Mouse (Mus musculus) embryonic facial prominence, embryonic 13.5 days (tissue): ENCODE measurements at regions not wholly inside any gene's neighbourhood (a gene's known extent, or its start where the extent isn't known, plus 50 kb on each side); places are given as distances from the start of the nearest gene placed in this dataset.
A peak's percentile ranks its signal among the peaks of the same experiment; 100 is the strongest.

Source experiments
- ATAC-seq: fragments of 200-750 bp; cut with Nextera tagmentation; 2 replicates; pipeline ENCODE4 v1.8.0; 2017; ENCODE audit warnings: low read depth; ENCODE audit not compliant: insufficient number of reproducible peaks, insufficient read depth, low FRiP score, low TSS enrichment
- H3K27ac ChIP-seq: fragments of 300-500 bp; sonication (generic); 2 replicates; pipeline ENCODE4 v1.5.1; 2015; ENCODE audit warnings: moderate library complexity, mild to moderate bottlenecking, inconsistent platforms
- H3K27me3 ChIP-seq: fragments of 300-500 bp; sonication (generic); 2 replicates; pipeline ENCODE4 v1.6.1; 2015; ENCODE audit warnings: mild to moderate bottlenecking, inconsistent platforms
- H3K36me3 ChIP-seq: fragments of 300-500 bp; sonication (generic); 2 replicates; pipeline ENCODE4 v1.6.1; 2015; ENCODE audit warnings: mild to moderate bottlenecking, inconsistent platforms
- H3K4me1 ChIP-seq: fragments of 300-500 bp; sonication (generic); 2 replicates; pipeline ENCODE4 v1.6.1; 2015; ENCODE audit warnings: inconsistent platforms
- H3K4me2 ChIP-seq: fragments of 300-500 bp; sonication (generic); 2 replicates; pipeline ENCODE4 v1.6.1; 2015; ENCODE audit warnings: moderate library complexity, mild to moderate bottlenecking, inconsistent platforms
- H3K4me3 ChIP-seq: fragments of 300-500 bp; sonication (generic); 2 replicates; pipeline ENCODE4 v1.5.1; 2015; ENCODE audit warnings: mild to moderate bottlenecking, inconsistent platforms
- H3K9ac ChIP-seq: fragments of 300-500 bp; sonication (generic); 2 replicates; pipeline ENCODE4 v1.6.1; 2015; ENCODE audit warnings: mild to moderate bottlenecking, inconsistent platforms
- H3K9me3 ChIP-seq: fragments of 300-500 bp; sonication (generic); 2 replicates; pipeline ENCODE4 v1.6.1; 2016; ENCODE audit warnings: inconsistent platforms
- WGBS: fragments of 180-500 bp; shearing (Covaris S2); methylation state at CpG from one replicate; pipeline ENCODE4 v1.1.7; 2015; ENCODE audit warnings: mixed read lengths; 5-methylcytosine and 5-hydroxymethylcytosine counted together

DNA sequence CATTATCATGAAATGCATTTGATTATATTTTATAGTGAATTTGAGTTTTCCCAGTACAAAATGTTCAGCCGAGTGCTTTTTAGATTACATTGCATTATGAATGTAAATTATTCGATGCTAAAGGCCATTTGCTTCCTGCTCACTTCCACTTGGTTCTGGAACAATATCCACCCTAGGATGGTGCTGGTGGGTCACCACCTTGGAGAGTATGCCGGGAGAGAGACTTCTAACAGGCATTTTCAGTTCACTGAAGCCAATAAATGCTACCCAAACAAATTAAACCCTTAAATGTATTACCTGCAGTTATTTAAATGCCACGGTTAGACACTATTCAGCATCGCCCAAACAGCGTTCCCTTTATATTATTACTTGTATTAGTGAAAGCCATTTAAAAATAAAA is 159.6 kb downstream of the 1190002N15Rik start:
- no peaks in the 10 kb centered on the region for H3K27me3 ChIP-seq
- H3K4me1 ChIP-seq, result peaks cover 5% of the 10 kb centered on the region; the same call in 1 of the 2 replicates
- ATAC-seq, result no peak
- no peak overlapping the region for H3K4me2 ChIP-seq
- no peaks in the 10 kb centered on the region for H3K9me3 ChIP-seq
- no peak overlapping the region for H3K4me3 ChIP-seq
- H3K36me3 ChIP-seq, result no peaks in the 10 kb centered on the region
- 87% methylated on average over 6 of the region's 6 CpGs for WGBS
- H3K27ac ChIP-seq, result no peak overlapping the region
- H3K9ac ChIP-seq, result no peak overlapping the region

DNA sequence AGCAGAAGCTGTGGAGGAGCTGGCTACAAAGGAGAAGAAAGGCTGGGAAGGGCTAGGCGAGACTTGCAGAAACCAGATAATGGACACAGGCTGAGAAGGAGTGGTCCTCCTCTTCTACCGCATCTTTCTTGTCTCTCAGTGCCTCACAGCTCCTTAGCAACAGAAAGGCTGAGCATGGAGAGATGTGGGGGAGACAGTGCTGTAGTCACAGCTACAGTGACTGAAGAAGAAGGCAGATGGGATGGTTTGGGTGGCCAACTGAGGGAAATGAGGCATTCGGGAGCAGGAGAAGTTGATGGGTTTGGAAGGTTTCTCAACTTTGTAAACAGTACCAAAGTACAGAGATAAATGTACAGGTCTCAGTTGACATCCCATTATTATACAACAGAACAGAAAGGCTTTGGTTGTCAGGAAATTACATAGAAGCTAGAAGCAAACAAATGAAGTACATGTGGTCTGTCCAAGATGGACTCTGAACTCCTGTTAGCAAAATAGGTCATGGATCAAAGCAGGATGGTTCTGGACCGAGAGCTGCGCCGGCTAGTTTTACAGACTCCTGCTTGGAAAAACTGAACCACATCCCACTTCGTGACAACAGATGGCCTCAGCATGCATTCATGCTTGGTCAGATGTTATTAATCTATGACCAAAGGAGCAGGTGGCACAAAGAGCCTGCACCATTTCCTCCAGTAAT is 160.4 kb downstream of the 1190002N15Rik start:
- 73% methylated on average over 7 of the region's 7 CpGs for WGBS
- Histone ChIP-seq H3K4me1 (peaks cover 5% of the 10 kb centered on the region; the same call in 1 of the 2 replicates), H3K36me3 (no peaks in the 10 kb centered on the region), H3K9me3 (no peaks in the 10 kb centered on the region), H3K4me2 (no peak overlapping the region), H3K9ac (no peak overlapping the region), H3K4me3 (no peak overlapping the region), H3K27me3 (no peaks in the 10 kb centered on the region), H3K27ac (no peak overlapping the region)
- ATAC-seq, result no peak

DNA sequence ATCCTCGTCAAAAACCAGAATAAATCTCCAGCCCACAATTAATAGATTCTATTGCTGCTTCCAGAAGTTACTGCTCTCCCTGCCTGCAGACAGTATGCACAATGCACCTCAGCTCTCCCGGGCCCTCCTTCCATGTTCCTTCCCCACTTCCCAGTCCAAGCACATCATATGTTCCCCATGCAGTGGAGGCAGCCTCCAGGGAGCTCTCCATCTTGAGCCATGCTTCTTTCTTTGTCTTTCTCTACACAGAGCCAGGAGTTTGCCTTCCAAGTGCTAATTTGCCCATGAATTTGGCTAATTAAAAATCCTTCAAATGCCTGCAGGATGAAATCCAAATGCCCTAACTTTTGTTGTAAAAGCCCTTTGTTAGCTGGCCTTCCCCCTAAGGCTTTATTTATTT is 166.9 kb downstream of the 1190002N15Rik start:
- Histone ChIP-seq H3K4me2 (no peak overlapping the region), H3K36me3 (no peaks in the 10 kb centered on the region), H3K9me3 (no peaks in the 10 kb centered on the region), H3K27ac (no peak overlapping the region), H3K27me3 (no peaks in the 10 kb centered on the region), H3K4me3 (no peak overlapping the region), H3K4me1 (no peaks in the 10 kb centered on the region), H3K9ac (no peak overlapping the region)
- ATAC-seq, result no peak
- 72% methylated on average over 2 of the region's 2 CpGs for WGBS

- no peak overlapping the region for H3K9ac ChIP-seq
- no peaks in the 10 kb centered on the region for H3K27me3 ChIP-seq
- no peak overlapping the region for H3K4me2 ChIP-seq
- 83% methylated on average over 7 of the region's 7 CpGs for WGBS
- no peak overlapping the region for H3K27ac ChIP-seq
- no peak for ATAC-seq
- H3K4me3 ChIP-seq, result no peak overlapping the region
- H3K4me1 ChIP-seq, result no peaks in the 10 kb centered on the region
- no peaks in the 10 kb centered on the region for H3K36me3 ChIP-seq
- no peaks in the 10 kb centered on the region for H3K9me3 ChIP-seq
Measured at GRCm38 (mm10) chr9:94368231-94368936, 169.5 kb downstream of the 1190002N15Rik start.

- Histone ChIP-seq H3K4me1 (peaks cover 9% of the 10 kb centered on the region; the same call in 1 of the 2 replicates), H3K27ac (no peak overlapping the region), H3K27me3 (no peaks in the 10 kb centered on the region), H3K9me3 (no peaks in the 10 kb centered on the region), H3K4me2 (no peak overlapping the region), H3K36me3 (no peaks in the 10 kb centered on the region), H3K9ac (no peak overlapping the region), H3K4me3 (no peak overlapping the region)
- no peak for ATAC-seq
- WGBS, result 44% methylated on average over 7 of the region's 7 CpGs
Measured at GRCm38 (mm10) chr9:94361877-94362697, 175.8 kb downstream of the 1190002N15Rik start.

DNA sequence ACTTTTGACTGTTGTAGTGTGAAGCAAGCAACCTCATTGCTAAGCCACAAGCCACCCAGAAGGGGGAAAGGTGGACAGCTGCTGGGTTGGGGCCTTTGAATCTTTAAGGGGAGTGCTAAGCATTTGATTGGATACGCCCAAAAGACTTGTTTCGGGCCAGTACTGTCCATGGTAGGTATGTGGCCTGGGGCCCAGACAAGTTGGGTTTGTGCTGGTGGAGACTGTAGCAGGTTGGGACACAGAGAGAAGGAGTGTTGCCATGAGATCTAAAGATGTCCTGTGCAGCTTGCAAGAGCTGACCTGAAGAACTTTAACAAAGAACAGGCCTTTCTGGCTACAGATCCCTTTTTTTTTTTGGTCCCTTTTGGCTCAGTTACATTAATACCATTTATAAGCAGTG is 176.9 kb downstream of the 1190002N15Rik start:
- no peaks in the 10 kb centered on the region for H3K9me3 ChIP-seq
- no peaks in the 10 kb centered on the region for H3K36me3 ChIP-seq
- H3K4me3 ChIP-seq, result no peak overlapping the region
- H3K27ac ChIP-seq, result no peak overlapping the region
- no peak overlapping the region for H3K9ac ChIP-seq
- H3K4me1 ChIP-seq, result peaks cover 9% of the 10 kb centered on the region; the same call in 1 of the 2 replicates
- no peak for ATAC-seq
- no peaks in the 10 kb centered on the region for H3K27me3 ChIP-seq
- H3K4me2 ChIP-seq, result no peak overlapping the region
- WGBS, result 85% methylated on average over 2 of the region's 2 CpGs

- H3K36me3 ChIP-seq, result no peaks in the 10 kb centered on the region
- ATAC-seq, result no peak
- no peaks in the 10 kb centered on the region for H3K9me3 ChIP-seq
- no peak overlapping the region for H3K9ac ChIP-seq
- H3K27ac ChIP-seq, result no peak overlapping the region
- WGBS, result 87% methylated on average over 2 of the region's 2 CpGs
- H3K4me1 ChIP-seq, result peaks cover 9% of the 10 kb centered on the region; the same call in 1 of the 2 replicates
- H3K4me3 ChIP-seq, result no peak overlapping the region
- no peaks in the 10 kb centered on the region for H3K27me3 ChIP-seq
- H3K4me2 ChIP-seq, result no peak overlapping the region
Measured at GRCm38 (mm10) chr9:94358150-94358549, 179.7 kb downstream of the 1190002N15Rik start.

GRCm38 (mm10) chr9:94342011-94342410 is 195.9 kb downstream of the 1190002N15Rik start:
- Histone ChIP-seq H3K27ac (no peak overlapping the region), H3K4me3 (no peak overlapping the region), H3K36me3 (no peaks in the 10 kb centered on the region), H3K27me3 (no peaks in the 10 kb centered on the region), H3K9ac (no peak overlapping the region), H3K9me3 (no peaks in the 10 kb centered on the region), H3K4me2 (no peak overlapping the region), H3K4me1 (no peaks in the 10 kb centered on the region)
- ATAC-seq, result no peak
- 70% methylated on average over 4 of the region's 4 CpGs for WGBS

GRCm38 (mm10) chr9:94341531-94341930 is 196.3 kb downstream of the 1190002N15Rik start:
- Histone ChIP-seq H3K36me3 (no peaks in the 10 kb centered on the region), H3K4me1 (no peaks in the 10 kb centered on the region), H3K9ac (no peak overlapping the region), H3K27me3 (no peaks in the 10 kb centered on the region), H3K9me3 (no peaks in the 10 kb centered on the region), H3K4me2 (no peak overlapping the region), H3K27ac (no peak overlapping the region), H3K4me3 (no peak overlapping the region)
- no peak for ATAC-seq
- 87% methylated on average over 2 of the region's 2 CpGs for WGBS

DNA sequence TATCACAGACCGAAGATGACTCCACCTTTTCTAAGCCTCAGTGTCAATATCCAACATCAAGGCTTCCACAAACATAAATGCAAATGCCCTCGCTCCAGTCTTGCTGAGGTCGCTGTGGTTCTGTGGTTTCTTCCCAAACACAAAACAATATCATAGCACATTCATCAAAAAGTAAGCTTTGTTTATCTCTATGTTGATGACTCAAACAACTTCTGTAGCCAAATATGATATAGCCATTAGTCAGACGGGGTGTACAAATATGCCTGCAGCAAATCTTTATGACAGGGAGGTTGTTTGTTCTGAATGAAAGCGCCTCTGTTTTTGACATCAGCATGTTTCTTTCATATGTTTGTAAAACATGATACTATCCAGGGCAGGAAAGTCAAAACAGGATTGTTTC is 204.4 kb downstream of the 1190002N15Rik start:
- Histone ChIP-seq H3K4me1 (no peaks in the 10 kb centered on the region), H3K9me3 (no peaks in the 10 kb centered on the region), H3K27ac (peak overlapping the region; percentile 23; the same call in 1 of the 2 replicates), H3K36me3 (no peaks in the 10 kb centered on the region), H3K4me3 (no peak overlapping the region), H3K4me2 (no peak overlapping the region), H3K9ac (no peak overlapping the region), H3K27me3 (no peaks in the 10 kb centered on the region)
- WGBS, result 52% methylated on average over 5 of the region's 5 CpGs
- no peak for ATAC-seq

GRCm38 (mm10) chr9:94323011-94323410 is 214.9 kb downstream of the 1190002N15Rik start:
- Histone ChIP-seq H3K4me2 (no peak overlapping the region), H3K36me3 (no peaks in the 10 kb centered on the region), H3K9me3 (no peaks in the 10 kb centered on the region), H3K9ac (no peak overlapping the region), H3K27me3 (no peaks in the 10 kb centered on the region), H3K4me1 (no peaks in the 10 kb centered on the region), H3K27ac (no peak overlapping the region), H3K4me3 (no peak overlapping the region)
- no peak for ATAC-seq
- 53% methylated on average over 3 of the region's 3 CpGs for WGBS
